Mouse (Mus musculus) kidney, adult 2 months (tissue): ENCODE measurements around the gene Nfasc.

ENCODE experiments used
- CTCF ChIP-seq: fragments of 200-500 bp; conservative IDR thresholded peaks from 2 replicates; pipeline ENCODE4 v1.5.1; 2011; ENCODE audit warnings: low read depth, mild to moderate bottlenecking, control low read depth, low read length, moderate library complexity, mixed read lengths; ENCODE audit not compliant: insufficient read depth, insufficient read length
- POLR2A ChIP-seq: fragments of 200-500 bp; IDR thresholded peaks from one replicate; pipeline ENCODE4 v1.6.1; 2011; ENCODE audit warnings: low read depth, low read length, control low read depth

- TF ChIP-seq CTCF (no peak), POLR2A (no peak)
These were observed 223.0 kb downstream of the Nfasc start for GRCm38 (mm10) chr1:132518621-132519020.
